Mouse (Mus musculus): ENCODE data around the gene Timm9. TPM values are rescaled to one million over a fixed set of nuclear protein-coding genes. Genes with fewer than 3 reads are reported as not detected.
"Not testable (repeated sequence)": the region's sequence is repeated elsewhere in the genome, so short reads cannot be mapped to it uniquely, and the experiment has no call there.

The Timm9 gene
- polyA plus RNA-seq, 1 experiment from 2014 or later, result 86.6 TPM

- Histone ChIP-seq H3K4me1 (peaks cover 17% of the 10 kb centered on the region), H3K4me3 (no peak overlapping the region), H3K9me3 (no peaks in the 10 kb centered on the region), H3K36me3 (peaks cover 44% of the 10 kb centered on the region), H3K27ac (no peak overlapping the region), H3K27me3 (replicated peaks) (no peaks in the 10 kb centered on the region), H3K4me2 (replicated peaks) (peak overlapping the region; percentile 83), H3K9ac (no peak overlapping the region)
- no peak for ATAC-seq (ENCODE audit: low FRiP score, low read depth)
- WGBS, result 80% methylated on average over 5 of the region's 5 CpGs
Observed at GRCm38 (mm10) chr12:71139258-71139828, 2.9 kb upstream of the Timm9 start.

- WGBS, result 9% methylated on average over 11 of the region's 11 CpGs
- peak overlapping the region; percentile 93 for H3K4me3 ChIP-seq
- H3K36me3 ChIP-seq, result peaks cover 36% of the 10 kb centered on the region
- ATAC-seq (ENCODE audit: low FRiP score, low read depth), result no peak
- no peaks in the 10 kb centered on the region for H3K27me3 ChIP-seq (replicated peaks)
- peak overlapping the region; percentile 83 for H3K4me2 ChIP-seq (replicated peaks)
- H3K27ac ChIP-seq, result no peak overlapping the region
- H3K9me3 ChIP-seq, result no peaks in the 10 kb centered on the region
- peaks cover 17% of the 10 kb centered on the region for H3K4me1 ChIP-seq
- H3K9ac ChIP-seq, result peak overlapping the region; percentile 84
Observed at GRCm38 (mm10) chr12:71137686-71138085, 1.2 kb upstream of the Timm9 start.

GRCm38 (mm10) chr12:71136974-71137491 lies 549 bp upstream of the Timm9 start:
- H3K4me1 ChIP-seq, result peaks cover 17% of the 10 kb centered on the region
- H3K4me2 ChIP-seq (replicated peaks), result peak overlapping the region; percentile 83
- no peaks in the 10 kb centered on the region for H3K9me3 ChIP-seq
- H3K36me3 ChIP-seq, result peaks cover 35% of the 10 kb centered on the region
- peak; percentile 79 for ATAC-seq (ENCODE audit: low FRiP score, low read depth)
- H3K27me3 ChIP-seq (replicated peaks), result no peaks in the 10 kb centered on the region
- H3K27ac ChIP-seq, result no peak overlapping the region
- H3K4me3 ChIP-seq, result peak overlapping the region; percentile 93
- under 1% methylated on average over 30 of the region's 30 CpGs for WGBS
- H3K9ac ChIP-seq, result peak overlapping the region; percentile 84

GRCm38 (mm10) chr12:71135581-71135980 lies 903 bp downstream of the Timm9 start:
- ATAC-seq (ENCODE audit: low FRiP score, low read depth), result no peak
- Histone ChIP-seq H3K9me3 (no peaks in the 10 kb centered on the region), H3K36me3 (peaks cover 28% of the 10 kb centered on the region), H3K4me2 (replicated peaks) (peak overlapping the region; percentile 83), H3K27ac (no peak overlapping the region), H3K4me3 (no peak overlapping the region; the same call in 1 of the 2 replicates), H3K4me1 (peaks cover 17% of the 10 kb centered on the region), H3K9ac (peak overlapping the region; percentile 84; the same call in 1 of the 2 replicates), H3K27me3 (replicated peaks) (no peaks in the 10 kb centered on the region)
- 44% methylated on average over 5 of the region's 5 CpGs for WGBS

- Histone ChIP-seq H3K4me1 (no peaks in the 10 kb centered on the region), H3K9ac (no peak overlapping the region), H3K4me2 (replicated peaks) (no peak overlapping the region), H3K9me3 (no peaks in the 10 kb centered on the region), H3K27ac (no peak overlapping the region), H3K4me3 (no peak overlapping the region), H3K27me3 (replicated peaks) (no peaks in the 10 kb centered on the region), H3K36me3 (peaks cover 33% of the 10 kb centered on the region)
- no peak for ATAC-seq (ENCODE audit: low FRiP score, low read depth)
- WGBS, result 90% methylated on average over 9 of the region's 9 CpGs
Observed at GRCm38 (mm10) chr12:71123286-71123685, 13.2 kb downstream of the Timm9 start.

DNA sequence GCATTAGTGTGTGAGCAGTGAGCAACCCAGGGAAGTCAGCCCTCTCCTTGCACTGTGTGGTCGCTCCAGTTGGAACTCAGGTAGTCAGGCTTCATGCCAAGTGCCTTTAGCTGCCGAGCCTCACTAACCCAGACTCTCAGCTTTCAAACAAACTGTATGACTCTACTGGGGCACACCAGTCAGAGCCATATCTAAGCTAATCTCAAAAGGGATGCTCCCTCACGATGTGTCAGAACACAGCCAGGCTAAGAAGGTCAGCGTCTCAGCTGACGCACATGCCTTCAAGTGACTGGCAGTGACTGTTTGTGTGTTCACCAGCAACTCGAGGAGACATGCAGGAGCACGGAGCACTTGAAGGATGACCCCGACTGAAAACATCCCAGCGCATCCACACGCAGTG lies 13.8 kb downstream of the Timm9 start:
- Histone ChIP-seq H3K4me3 (no peak overlapping the region), H3K9ac (no peak overlapping the region), H3K9me3 (no peaks in the 10 kb centered on the region), H3K27ac (no peak overlapping the region), H3K4me1 (no peaks in the 10 kb centered on the region), H3K36me3 (peaks cover 32% of the 10 kb centered on the region), H3K4me2 (replicated peaks) (no peak overlapping the region), H3K27me3 (replicated peaks) (no peaks in the 10 kb centered on the region)
- WGBS, result 94% methylated on average over 10 of the region's 10 CpGs
- no peak for ATAC-seq (ENCODE audit: low FRiP score, low read depth)

- no peak for ATAC-seq (ENCODE audit: low FRiP score, low read depth)
- Histone ChIP-seq H3K9me3 (no peaks in the 10 kb centered on the region), H3K27me3 (replicated peaks) (peaks cover 2% of the 10 kb centered on the region; the same call in 1 of the 2 replicates), H3K4me1 (no peaks in the 10 kb centered on the region), H3K27ac (no peak overlapping the region), H3K4me2 (replicated peaks) (no peak overlapping the region), H3K4me3 (no peak overlapping the region), H3K36me3 (no peaks in the 10 kb centered on the region), H3K9ac (no peak overlapping the region)
- WGBS, result 81% methylated on average over 5 of the region's 5 CpGs
Observed at GRCm38 (mm10) chr12:71116411-71116810, 20.1 kb downstream of the Timm9 start.

GRCm38 (mm10) chr12:71113675-71114288 lies 22.7 kb downstream of the Timm9 start:
- no peaks in the 10 kb centered on the region for H3K9me3 ChIP-seq
- no peaks in the 10 kb centered on the region for H3K4me1 ChIP-seq
- no peak overlapping the region for H3K4me3 ChIP-seq
- WGBS, result 32% methylated on average over 12 of the region's 12 CpGs
- H3K4me2 ChIP-seq (replicated peaks), result 0 out of 2 replicates have a peak overlapping the region, but pooled peaks have one; percentile 18
- H3K9ac ChIP-seq, result no peak overlapping the region
- peaks cover 7% of the 10 kb centered on the region for H3K27me3 ChIP-seq (replicated peaks)
- no peak for ATAC-seq (ENCODE audit: low FRiP score, low read depth)
- no peak overlapping the region for H3K27ac ChIP-seq
- H3K36me3 ChIP-seq, result no peaks in the 10 kb centered on the region

DNA sequence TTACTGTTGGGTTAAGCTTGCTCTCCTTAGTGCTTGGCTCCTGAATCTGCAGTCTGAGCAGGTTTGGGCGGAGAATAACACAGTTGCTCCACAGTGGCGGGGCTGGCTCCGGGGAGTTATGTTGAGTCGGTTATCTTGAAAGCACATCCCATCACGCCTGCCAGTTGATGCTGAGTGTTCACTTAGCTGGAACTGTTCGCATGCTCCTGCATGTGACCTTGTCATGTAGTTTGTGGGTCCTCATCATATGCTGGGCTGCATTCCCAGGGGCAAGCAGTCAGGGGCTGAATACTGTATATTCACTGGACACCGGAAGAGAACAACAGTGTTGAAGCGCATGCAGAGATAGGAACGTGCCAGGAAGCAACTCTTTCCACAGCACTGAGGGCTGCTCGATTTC lies 23.4 kb downstream of the Timm9 start:
- Histone ChIP-seq H3K4me2 (replicated peaks) (no peak overlapping the region), H3K27ac (no peak overlapping the region), H3K4me3 (no peak overlapping the region), H3K4me1 (no peaks in the 10 kb centered on the region), H3K27me3 (replicated peaks) (peaks cover 7% of the 10 kb centered on the region), H3K9ac (no peak overlapping the region), H3K36me3 (no peaks in the 10 kb centered on the region), H3K9me3 (no peaks in the 10 kb centered on the region)
- 84% methylated on average over 10 of the region's 10 CpGs for WGBS
- no peak for ATAC-seq (ENCODE audit: low FRiP score, low read depth)

DNA sequence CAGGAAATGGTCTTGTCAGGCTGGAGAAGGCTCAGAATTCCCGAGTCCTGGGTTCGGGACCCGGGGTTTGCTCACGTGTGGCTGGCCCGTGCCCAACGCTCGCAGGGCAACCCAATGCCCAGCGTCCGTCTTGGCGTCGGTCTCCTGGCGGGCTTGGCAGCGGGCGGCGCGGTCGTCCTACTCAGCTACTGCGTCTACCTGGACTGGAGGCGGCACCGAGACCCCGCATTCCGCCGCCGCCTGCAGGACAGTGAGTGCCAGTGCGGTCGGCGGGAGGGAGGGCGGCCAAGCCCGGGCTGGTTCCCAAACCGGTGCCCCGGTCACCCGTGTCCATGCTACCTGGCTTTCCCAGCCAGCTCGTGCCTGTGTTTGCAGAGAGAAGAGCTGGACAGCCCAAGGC lies 25.2 kb downstream of the Timm9 start, which contains the start of gene Tomm20l:
Gene Tomm20l (plus strand): TSS at position 98 of the 400 bp plus-strand sequence.
- H3K9me3 ChIP-seq, result no peaks in the 10 kb centered on the region
- WGBS, result 10% methylated on average over 33 of the region's 33 CpGs
- peak within 1 kb of the TSS; percentile 54 for H3K4me2 ChIP-seq (replicated peaks)
- H3K4me3 ChIP-seq, result 0 out of 2 replicates have a peak within 1 kb of the TSS, but pooled peaks have one; percentile 3
- no peak for ATAC-seq (ENCODE audit: low FRiP score, low read depth)
- H3K36me3 ChIP-seq, result no peaks in the 10 kb centered on the region
- peak within 1 kb of the TSS; percentile 38; the same call in 1 of the 2 replicates for H3K9ac ChIP-seq
- H3K4me1 ChIP-seq, result no peaks in the 10 kb centered on the region
- H3K27ac ChIP-seq, result no peak within 1 kb of the TSS
- peaks cover 7% of the 10 kb centered on the region for H3K27me3 ChIP-seq (replicated peaks)

DNA sequence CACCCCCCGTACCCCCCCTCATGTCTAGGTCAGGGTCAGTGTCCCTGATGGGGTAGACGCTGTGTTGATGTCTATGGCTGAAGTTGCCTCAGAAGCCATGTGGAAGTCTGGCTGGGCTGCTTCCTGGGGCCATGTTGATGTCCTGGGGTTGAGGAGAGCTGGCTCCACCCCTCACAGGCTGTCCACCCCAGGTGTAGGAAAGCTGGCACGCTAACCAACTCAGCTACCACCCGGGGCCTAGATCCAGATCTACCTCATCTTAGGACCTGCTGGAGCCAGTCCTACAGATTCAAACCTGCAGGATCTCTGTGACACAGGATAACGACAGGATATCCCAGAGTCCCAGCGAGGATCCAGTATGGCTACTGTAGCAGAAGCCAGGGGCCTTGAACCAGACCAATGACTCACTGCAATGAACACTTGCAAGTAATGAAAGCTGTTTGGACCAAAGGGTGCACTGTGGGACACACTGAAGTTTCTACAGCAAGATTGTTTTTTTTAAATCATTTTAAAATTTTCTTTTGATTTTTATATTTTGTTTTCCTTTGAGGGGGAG lies 29.2 kb downstream of the Timm9 start:
- Histone ChIP-seq H3K4me1 (no peaks in the 10 kb centered on the region), H3K36me3 (no peaks in the 10 kb centered on the region), H3K27ac (no peak overlapping the region), H3K27me3 (replicated peaks) (peaks cover 7% of the 10 kb centered on the region), H3K4me2 (replicated peaks) (no peak overlapping the region), H3K9me3 (no peaks in the 10 kb centered on the region), H3K9ac (no peak overlapping the region), H3K4me3 (no peak overlapping the region)
- no peak for ATAC-seq (ENCODE audit: low FRiP score, low read depth)
- WGBS, result 87% methylated on average over 6 of the region's 6 CpGs

GRCm38 (mm10) chr12:71104275-71104674 lies 32.2 kb downstream of the Timm9 start:
- not testable (repeated sequence) for H3K4me1 ChIP-seq; H3K36me3 ChIP-seq; H3K9me3 ChIP-seq; H3K9ac ChIP-seq; H3K27ac ChIP-seq; H3K4me3 ChIP-seq; H3K4me2 ChIP-seq (replicated peaks); H3K27me3 ChIP-seq (replicated peaks); ATAC-seq (ENCODE audit: low FRiP score, low read depth)
- 92% methylated on average over 4 of the region's 4 CpGs for WGBS
